Mouse (Mus musculus): ENCODE measurements at regions not wholly inside any gene's neighbourhood (a gene's known extent, or its start where the extent isn't known, plus 50 kb on each side); places are given as distances from the start of the nearest gene placed in this dataset.

- 48% methylated on average over 9 of the region's 9 CpGs for WGBS
- Histone ChIP-seq H3K4me3 (ENCODE audit: insufficient read depth, low read depth, low read length) (no peak overlapping the region), H3K4me1 (ENCODE audit: control insufficient read depth, insufficient read depth, low read length) (no peaks in the 10 kb centered on the region), H3K27me3 (replicated peaks; ENCODE audit: control insufficient read depth, insufficient read depth, low read length) (no peaks in the 10 kb centered on the region), H3K27ac (ENCODE audit: insufficient read depth, low read depth, low read length) (no peak overlapping the region), H3K36me3 (ENCODE audit: control insufficient read depth, insufficient read depth, low read length) (no peaks in the 10 kb centered on the region)
- DNase-seq: no peak
- no peak for TF ChIP-seq CTCF (conservative IDR thresholded peaks at IDR 0.05; ENCODE audit: insufficient read depth, insufficient read length, low read depth, low read length)
- no peak for TF ChIP-seq POLR2A (IDR thresholded peaks at IDR 0.05; ENCODE audit: low read depth, low read length)
Observed at GRCm38 (mm10) chr4:99376911-99377310, 81.2 kb downstream of the Gm12689 start.

GRCm38 (mm10) chr4:99379983-99380382, 84.3 kb downstream of the Gm12689 start:
- DNase-seq: peak; percentile 30
- Histone ChIP-seq H3K4me1 (ENCODE audit: control insufficient read depth, insufficient read depth, low read length) (no peaks in the 10 kb centered on the region), H3K36me3 (ENCODE audit: control insufficient read depth, insufficient read depth, low read length) (no peaks in the 10 kb centered on the region), H3K27me3 (replicated peaks; ENCODE audit: control insufficient read depth, insufficient read depth, low read length) (no peaks in the 10 kb centered on the region), H3K4me3 (ENCODE audit: insufficient read depth, low read depth, low read length) (no peak overlapping the region), H3K27ac (ENCODE audit: insufficient read depth, low read depth, low read length) (no peak overlapping the region)
- 81% methylated on average over 4 of the region's 4 CpGs for WGBS
- TF ChIP-seq POLR2A (IDR thresholded peaks at IDR 0.05; ENCODE audit: low read depth, low read length) (no peak), CTCF (conservative IDR thresholded peaks at IDR 0.05; ENCODE audit: insufficient read depth, insufficient read length, low read depth, low read length) (no peak; the same call in 1 of the 2 replicates)

- 38% methylated on average over 8 of the region's 8 CpGs for WGBS
- H3K4me1 ChIP-seq (ENCODE audit: control insufficient read depth, insufficient read depth, low read length): peaks cover 3% of the 10 kb centered on the region; the same call in 1 of the 2 replicates
- no peak overlapping the region for H3K27ac ChIP-seq (ENCODE audit: insufficient read depth, low read depth, low read length)
- H3K27me3 ChIP-seq (replicated peaks; ENCODE audit: control insufficient read depth, insufficient read depth, low read length): no peaks in the 10 kb centered on the region
- TF ChIP-seq CTCF (conservative IDR thresholded peaks at IDR 0.05; ENCODE audit: insufficient read depth, insufficient read length, low read depth, low read length): no peak
- no peak for TF ChIP-seq POLR2A (IDR thresholded peaks at IDR 0.05; ENCODE audit: low read depth, low read length)
- no peak for DNase-seq
- no peak overlapping the region for H3K4me3 ChIP-seq (ENCODE audit: insufficient read depth, low read depth, low read length)
- H3K36me3 ChIP-seq (ENCODE audit: control insufficient read depth, insufficient read depth, low read length): no peaks in the 10 kb centered on the region
Observed at GRCm38 (mm10) chr4:99385381-99385780, 89.7 kb downstream of the Gm12689 start.

- Histone ChIP-seq H3K27ac (ENCODE audit: insufficient read depth, low read depth, low read length) (peak overlapping the region; percentile 60), H3K4me3 (ENCODE audit: insufficient read depth, low read depth, low read length) (no peak overlapping the region), H3K36me3 (ENCODE audit: control insufficient read depth, insufficient read depth, low read length) (no peaks in the 10 kb centered on the region), H3K4me1 (ENCODE audit: control insufficient read depth, insufficient read depth, low read length) (peaks cover 3% of the 10 kb centered on the region; the same call in 1 of the 2 replicates), H3K27me3 (replicated peaks; ENCODE audit: control insufficient read depth, insufficient read depth, low read length) (no peaks in the 10 kb centered on the region)
- 28% methylated on average over 1 of the region's 1 CpGs for WGBS
- TF ChIP-seq POLR2A (IDR thresholded peaks at IDR 0.05; ENCODE audit: low read depth, low read length) (no peak), CTCF (conservative IDR thresholded peaks at IDR 0.05; ENCODE audit: insufficient read depth, insufficient read length, low read depth, low read length) (no peak)
- peak; percentile 85 for DNase-seq
Observed at GRCm38 (mm10) chr4:99389428-99389827, 93.7 kb downstream of the Gm12689 start.

- TF ChIP-seq POLR2A (IDR thresholded peaks at IDR 0.05; ENCODE audit: low read depth, low read length) (no peak), CTCF (conservative IDR thresholded peaks at IDR 0.05; ENCODE audit: insufficient read depth, insufficient read length, low read depth, low read length) (no peak)
- Histone ChIP-seq H3K36me3 (ENCODE audit: control insufficient read depth, insufficient read depth, low read length) (no peaks in the 10 kb centered on the region), H3K27ac (ENCODE audit: insufficient read depth, low read depth, low read length) (no peak overlapping the region), H3K27me3 (replicated peaks; ENCODE audit: control insufficient read depth, insufficient read depth, low read length) (no peaks in the 10 kb centered on the region), H3K4me3 (ENCODE audit: insufficient read depth, low read depth, low read length) (no peak overlapping the region), H3K4me1 (ENCODE audit: control insufficient read depth, insufficient read depth, low read length) (peaks cover 3% of the 10 kb centered on the region; the same call in 1 of the 2 replicates)
- WGBS: 80% methylated on average over 5 of the region's 5 CpGs
- DNase-seq: no peak
Observed at GRCm38 (mm10) chr4:99392986-99393385, 97.3 kb downstream of the Gm12689 start.

GRCm38 (mm10) chr4:99394244-99394643, 98.5 kb downstream of the Gm12689 start:
- Histone ChIP-seq H3K4me3 (ENCODE audit: insufficient read depth, low read depth, low read length) (no peak overlapping the region), H3K4me1 (ENCODE audit: control insufficient read depth, insufficient read depth, low read length) (peaks cover under 1% of the 10 kb centered on the region; the same call in 1 of the 2 replicates), H3K27me3 (replicated peaks; ENCODE audit: control insufficient read depth, insufficient read depth, low read length) (no peaks in the 10 kb centered on the region), H3K27ac (ENCODE audit: insufficient read depth, low read depth, low read length) (no peak overlapping the region), H3K36me3 (ENCODE audit: control insufficient read depth, insufficient read depth, low read length) (no peaks in the 10 kb centered on the region)
- TF ChIP-seq CTCF (conservative IDR thresholded peaks at IDR 0.05; ENCODE audit: insufficient read depth, insufficient read length, low read depth, low read length) (no peak), POLR2A (IDR thresholded peaks at IDR 0.05; ENCODE audit: low read depth, low read length) (no peak)
- no peak for DNase-seq
- 61% methylated on average over 3 of the region's 3 CpGs for WGBS

- Histone ChIP-seq H3K4me1 (ENCODE audit: control insufficient read depth, insufficient read depth, low read length) (no peaks in the 10 kb centered on the region), H3K4me3 (ENCODE audit: insufficient read depth, low read depth, low read length) (no peak overlapping the region), H3K27me3 (replicated peaks; ENCODE audit: control insufficient read depth, insufficient read depth, low read length) (no peaks in the 10 kb centered on the region), H3K27ac (ENCODE audit: insufficient read depth, low read depth, low read length) (no peak overlapping the region), H3K36me3 (ENCODE audit: control insufficient read depth, insufficient read depth, low read length) (no peaks in the 10 kb centered on the region)
- no peak for TF ChIP-seq POLR2A (IDR thresholded peaks at IDR 0.05; ENCODE audit: low read depth, low read length)
- TF ChIP-seq CTCF (conservative IDR thresholded peaks at IDR 0.05; ENCODE audit: insufficient read depth, insufficient read length, low read depth, low read length): no peak
- DNase-seq: no peak
- WGBS: 60% methylated on average over 7 of the region's 7 CpGs
Observed at GRCm38 (mm10) chr4:99407466-99407865, 111.8 kb downstream of the Gm12689 start.
